In genomic region chr10:21019746-21020145, GRCm38 (mm10) we compare ENCODE assay signal across 34 mouse cellular contexts.
"Had no signal": no experiment of that assay in that cellular context is flagged by ENCODE, and none has a peak within 500 bp of the region (broad histone marks: within the 10 kb centered on the region; RNA-seq: fewer than 3 reads in every experiment).

No protein-coding gene starts in this region.

- H3K27me3 ChIP-seq: heart, embryonic 12.5 days; heart, embryonic 13.5 days; heart, embryonic 15.5 days; hindbrain, embryonic 12.5 days; hindbrain, embryonic 13.5 days; hindbrain, embryonic 15.5 days; intestine, embryonic 15.5 days; kidney, embryonic 15.5 days had no signal

- DNase-seq: heart, postnatal 10 days; heart, postnatal 14 days; heart, postnatal 36 days; heart, postnatal 4 days; kidney, adult 11 months; kidney, adult 18-20 months; kidney, adult 2 months; kidney, adult 8-10 months; kidney, adult 9 months; kidney, postnatal 10 days; kidney, postnatal 14 days; kidney, postnatal 25 days; kidney, postnatal 36 days; kidney, postnatal 4 days; layer of hippocampus, adult 9-11 months; layer of hippocampus, postnatal 36 days had no signal

- H3K9me3 ChIP-seq: heart, embryonic 10.5 days; heart, embryonic 12.5 days; heart, embryonic 13.5 days; heart, embryonic 15.5 days; hindbrain, embryonic 10.5 days; hindbrain, embryonic 12.5 days; hindbrain, embryonic 13.5 days; hindbrain, embryonic 15.5 days; intestine, embryonic 15.5 days; kidney, embryonic 15.5 days had no signal

- H3K27ac ChIP-seq: heart, embryonic 10.5 days; heart, embryonic 13.5 days; heart, embryonic 15.5 days; hindbrain, embryonic 10.5 days; hindbrain, embryonic 12.5 days; hindbrain, embryonic 13.5 days; hindbrain, embryonic 14.5 days; hindbrain, embryonic 15.5 days; intestine, embryonic 15.5 days; kidney, embryonic 15.5 days; kidney, postnatal 0 days; layer of hippocampus, adult 2 months had no signal

- H3K36me3 ChIP-seq: heart, embryonic 10.5 days; heart, embryonic 12.5 days; heart, embryonic 13.5 days; heart, embryonic 15.5 days; intestine, embryonic 15.5 days; kidney, embryonic 15.5 days had no signal

- H3K4me2 ChIP-seq: heart, embryonic 11.5 days; heart, embryonic 12.5 days; heart, embryonic 13.5 days; heart, embryonic 15.5 days; hindbrain, embryonic 12.5 days; hindbrain, embryonic 13.5 days; hindbrain, embryonic 14.5 days; hindbrain, embryonic 15.5 days; intestine, embryonic 15.5 days; kidney, embryonic 15.5 days had no signal

- ATAC-seq: hindbrain, embryonic 16.5 days; inflammation-experienced regulatory T-cells, adult 6 months; intestine, embryonic 15.5 days; intestine, embryonic 16.5 days; intestine, postnatal 0 days had no signal

- H3K4me1 ChIP-seq: heart, embryonic 12.5 days; heart, embryonic 13.5 days; heart, embryonic 15.5 days; hindbrain, embryonic 10.5 days; hindbrain, embryonic 12.5 days; hindbrain, embryonic 13.5 days; hindbrain, embryonic 15.5 days; intestine, embryonic 15.5 days; kidney, embryonic 15.5 days had no signal

- H3K4me3 ChIP-seq: heart, embryonic 10.5 days; heart, embryonic 12.5 days; heart, embryonic 13.5 days; heart, embryonic 15.5 days; hindbrain, embryonic 10.5 days; hindbrain, embryonic 12.5 days; hindbrain, embryonic 13.5 days; hindbrain, embryonic 15.5 days; intestine, embryonic 15.5 days; kidney, embryonic 15.5 days; layer of hippocampus, adult 2 months had no signal

- H3K9ac ChIP-seq: heart, embryonic 12.5 days; heart, embryonic 13.5 days; heart, embryonic 15.5 days; hindbrain, embryonic 12.5 days; hindbrain, embryonic 13.5 days; hindbrain, embryonic 14.5 days; hindbrain, embryonic 15.5 days; intestine, embryonic 15.5 days; kidney, embryonic 15.5 days had no signal
